ENCODE assay signal across 17 mouse cellular contexts in genomic region chr2:133669821-133670220, GRCm38 (mm10).
A peak's percentile ranks its signal among the peaks of the same experiment; 100 is the strongest.
DNase-seq lines count a peak whose midpoint lies in the region; ATAC-seq and TF ChIP-seq lines count a peak whose summit lies in the region.
"Had no signal": no experiment of that assay in that cellular context is flagged by ENCODE, and none has a peak within 500 bp of the region (broad histone marks: within the 10 kb centered on the region; RNA-seq: fewer than 3 reads in every experiment).

No protein-coding gene starts in this region.

- no peaks in the 10 kb centered on the region for H3K4me1 ChIP-seq in forebrain, embryonic 14.5 days (ENCODE audit: control insufficient read depth, insufficient read depth, low read length)
- H3K4me1 ChIP-seq in forebrain, embryonic 11.5 days (replicated peaks; ENCODE audit: control insufficient read depth, insufficient read depth, low read length) = no peaks in the 10 kb centered on the region
- H3K4me1 ChIP-seq in hindbrain, postnatal 0 days (ENCODE audit: insufficient read depth, low read length) = no peaks in the 10 kb centered on the region
- no peaks in the 10 kb centered on the region for H3K4me1 ChIP-seq in hindbrain, embryonic 13.5 days (replicated peaks)
- H3K4me1 ChIP-seq: heart, embryonic 15.5 days; liver, embryonic 15.5 days; midbrain, embryonic 12.5 days; neural tube, embryonic 12.5 days had no signal

- no peak for ATAC-seq in forebrain, embryonic 14.5 days
- no peak for ATAC-seq in forebrain, embryonic 11.5 days (replicated peaks; ENCODE audit: low FRiP score)
- ATAC-seq in hindbrain, postnatal 0 days = peak; percentile 92
- ATAC-seq in hindbrain, embryonic 13.5 days (ENCODE audit: low FRiP score) = no peak
- no peak for ATAC-seq in cerebellum, adult (ENCODE audit: insufficient number of reproducible peaks, low FRiP score, low TSS enrichment)
- ATAC-seq: intestine, embryonic 16.5 days had no signal

- no peaks in the 10 kb centered on the region for H3K27me3 ChIP-seq in forebrain, embryonic 14.5 days (replicated peaks; ENCODE audit: control insufficient read depth, insufficient read depth, low read length)
- no peaks in the 10 kb centered on the region for H3K27me3 ChIP-seq in forebrain, embryonic 11.5 days (ENCODE audit: control insufficient read depth, insufficient read depth, low read length)
- no peaks in the 10 kb centered on the region for H3K27me3 ChIP-seq in hindbrain, postnatal 0 days (ENCODE audit: insufficient read depth, low read length)
- no peaks in the 10 kb centered on the region for H3K27me3 ChIP-seq in hindbrain, embryonic 13.5 days
- H3K27me3 ChIP-seq: heart, embryonic 15.5 days; liver, embryonic 15.5 days; midbrain, embryonic 12.5 days; neural tube, embryonic 12.5 days had no signal

- no peak for TF ChIP-seq CTCF in hindbrain, postnatal 0 days (IDR thresholded peaks at IDR 0.05; ENCODE audit: low read depth)
- TF ChIP-seq CTCF in brain, embryonic 14.5 days (IDR thresholded peaks at IDR 0.05; ENCODE audit: borderline replicate concordance, extremely low read depth, insufficient read depth, insufficient read length) = no peak

- H3K9me3 ChIP-seq in forebrain, embryonic 14.5 days (replicated peaks; ENCODE audit: control insufficient read depth, low read length) = no peaks in the 10 kb centered on the region
- H3K9me3 ChIP-seq in forebrain, embryonic 11.5 days (ENCODE audit: control insufficient read depth, low read length) = no peaks in the 10 kb centered on the region
- no peaks in the 10 kb centered on the region for H3K9me3 ChIP-seq in hindbrain, postnatal 0 days (ENCODE audit: low read length)
- H3K9me3 ChIP-seq in hindbrain, embryonic 13.5 days = no peaks in the 10 kb centered on the region
- H3K9me3 ChIP-seq: heart, embryonic 15.5 days; limb, embryonic 12.5 days; liver, embryonic 15.5 days; midbrain, embryonic 12.5 days; neural tube, embryonic 12.5 days had no signal

- H3K4me2 ChIP-seq in forebrain, embryonic 14.5 days (ENCODE audit: low read length) = no peak overlapping the region
- H3K4me2 ChIP-seq in forebrain, embryonic 11.5 days (ENCODE audit: low read depth, low read length, severe bottlenecking) = no peak overlapping the region
- no peak overlapping the region for H3K4me2 ChIP-seq in hindbrain, postnatal 0 days (ENCODE audit: low read depth, low read length)
- no peak overlapping the region for H3K4me2 ChIP-seq in hindbrain, embryonic 13.5 days
- H3K4me2 ChIP-seq: heart, embryonic 15.5 days; limb, embryonic 12.5 days; liver, embryonic 15.5 days; midbrain, embryonic 12.5 days; neural tube, embryonic 12.5 days had no signal

- peak; percentile 15 for DNase-seq in forebrain, embryonic 14.5 days (ENCODE audit: low spot score)
- DNase-seq in forebrain, embryonic 11.5 days (ENCODE audit: low spot score) = no peak
- DNase-seq in hindbrain, postnatal 0 days (ENCODE audit: low spot score) = peak; percentile 74
- DNase-seq in brain, embryonic 14.5 days (ENCODE audit: low read depth) = peak; percentile 37
- DNase-seq in gastrocnemius, postnatal 25 days = peak; percentile 52
- no peak for DNase-seq in spleen, postnatal 36 days (ENCODE audit: low spot score in 2 of 2)
- DNase-seq: adrenal gland, postnatal 14 days; thymus, adult 2 months had no signal

- no peak for TF ChIP-seq POLR2A in brain, embryonic 14.5 days (IDR thresholded peaks at IDR 0.05; ENCODE audit: borderline replicate concordance, extremely low read depth, insufficient read depth, insufficient read length, poor library complexity, severe bottlenecking)

- H3K27ac ChIP-seq in forebrain, embryonic 14.5 days (ENCODE audit: low read depth, low read length) = no peak overlapping the region
- no peak overlapping the region for H3K27ac ChIP-seq in forebrain, embryonic 11.5 days (ENCODE audit: low read depth, low read length)
- H3K27ac ChIP-seq in hindbrain, postnatal 0 days = no peak overlapping the region
- H3K27ac ChIP-seq in hindbrain, embryonic 13.5 days = no peak overlapping the region
- H3K27ac ChIP-seq: heart, embryonic 15.5 days; kidney, postnatal 0 days; limb, embryonic 12.5 days; liver, embryonic 15.5 days; midbrain, embryonic 12.5 days; neural tube, embryonic 12.5 days had no signal

- no peak overlapping the region for H3K4me3 ChIP-seq in forebrain, embryonic 14.5 days (ENCODE audit: low read depth, low read length)
- no peak overlapping the region for H3K4me3 ChIP-seq in forebrain, embryonic 11.5 days (ENCODE audit: low read depth, low read length)
- no peak overlapping the region for H3K4me3 ChIP-seq in hindbrain, postnatal 0 days (ENCODE audit: low read length)
- H3K4me3 ChIP-seq in hindbrain, embryonic 13.5 days = no peak overlapping the region
- H3K4me3 ChIP-seq: heart, embryonic 15.5 days; limb, embryonic 12.5 days; liver, embryonic 15.5 days; midbrain, embryonic 12.5 days; neural tube, embryonic 12.5 days had no signal

- H3K9ac ChIP-seq in forebrain, embryonic 14.5 days (ENCODE audit: low read length) = no peak overlapping the region
- no peak overlapping the region for H3K9ac ChIP-seq in forebrain, embryonic 11.5 days (ENCODE audit: low read length)
- H3K9ac ChIP-seq in hindbrain, postnatal 0 days (replicated peaks; ENCODE audit: low read length) = no peak overlapping the region
- no peak overlapping the region for H3K9ac ChIP-seq in hindbrain, embryonic 13.5 days
- H3K9ac ChIP-seq: heart, embryonic 15.5 days; limb, embryonic 12.5 days; liver, embryonic 15.5 days; midbrain, embryonic 12.5 days; neural tube, embryonic 12.5 days had no signal

- H3K36me3 ChIP-seq in forebrain, embryonic 14.5 days (ENCODE audit: control insufficient read depth, insufficient read depth, low read length) = no peaks in the 10 kb centered on the region
- no peaks in the 10 kb centered on the region for H3K36me3 ChIP-seq in forebrain, embryonic 11.5 days (ENCODE audit: control insufficient read depth, insufficient read depth, low read length)
- no peaks in the 10 kb centered on the region for H3K36me3 ChIP-seq in hindbrain, postnatal 0 days (ENCODE audit: insufficient read depth, low read length)
- no peaks in the 10 kb centered on the region for H3K36me3 ChIP-seq in hindbrain, embryonic 13.5 days
- H3K36me3 ChIP-seq: heart, embryonic 15.5 days; limb, embryonic 12.5 days; liver, embryonic 15.5 days; midbrain, embryonic 12.5 days; neural tube, embryonic 12.5 days had no signal

- WGBS in forebrain, embryonic 14.5 days = 62% methylated on average over 2 of the region's 2 CpGs
- WGBS in forebrain, embryonic 11.5 days = 62% methylated on average over 2 of the region's 2 CpGs
- WGBS in hindbrain, postnatal 0 days = 46% methylated on average over 2 of the region's 2 CpGs
- WGBS in hindbrain, embryonic 13.5 days = 62% methylated on average over 2 of the region's 2 CpGs

Comparison
In these comparisons a context has a peak if more than half of its experiments do, and no peak if none do; other contexts are left out.
1. DNase-seq: peak in forebrain, embryonic 14.5 days (single experiment), hindbrain, postnatal 0 days (single experiment), brain, embryonic 14.5 days (single experiment) and gastrocnemius, postnatal 25 days (single experiment); none in forebrain, embryonic 11.5 days (single experiment) and spleen, postnatal 36 days (0 of 2).